Mouse (Mus musculus) embryo, embryonic 10 days (tissue): Measurements from ENCODE around the gene Map3k9.

Source experiments
- DNase-seq: peaks from one replicate; pipeline ENCODE4 v3.0.0-alpha.2; 2015; ENCODE audit warnings: low spot score

Gene Map3k9

DNA sequence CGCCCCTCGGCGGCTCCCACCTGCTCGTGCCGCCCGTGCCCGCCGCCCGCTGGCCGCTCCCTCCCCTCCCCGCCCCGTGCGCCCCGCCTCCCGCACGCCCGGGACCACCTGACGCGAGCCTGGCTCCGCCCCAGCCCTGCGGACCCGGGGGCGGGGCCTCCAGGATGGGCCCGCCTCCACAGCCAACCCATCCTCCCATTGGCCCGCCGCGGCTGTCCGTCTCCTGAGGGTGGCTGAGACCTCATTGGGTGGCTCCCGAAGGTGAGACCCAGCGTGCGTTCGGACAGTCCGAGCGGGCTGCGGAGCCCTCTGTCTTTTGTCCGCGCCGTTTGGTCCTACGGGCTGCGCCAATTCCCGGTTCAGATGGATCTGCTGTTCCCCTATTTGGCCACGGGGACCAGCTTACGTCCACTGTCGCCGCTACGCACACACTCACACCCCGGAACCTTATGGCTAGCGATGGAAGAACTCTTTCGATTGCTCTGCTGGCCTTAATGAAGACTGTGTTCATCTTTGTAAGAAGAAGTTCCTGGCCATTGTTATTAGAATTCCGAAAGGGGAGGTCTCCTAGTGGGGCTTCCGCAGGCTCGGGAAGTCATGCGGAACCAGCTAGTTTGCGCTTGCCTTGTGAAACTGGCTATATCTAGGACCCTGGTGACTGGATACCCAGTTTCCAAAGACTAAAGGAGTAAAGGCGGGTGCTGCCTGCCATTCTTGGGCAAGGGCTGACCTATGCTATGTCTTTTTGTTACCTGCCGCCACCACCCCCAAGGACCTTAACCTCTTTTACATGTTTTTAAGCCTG is at the start of gene Map3k9:
Gene Map3k9, minus strand, starts transcription at position 71 of the 805 bp plus-strand sequence.
- peak; percentile 94 for DNase-seq

DNA sequence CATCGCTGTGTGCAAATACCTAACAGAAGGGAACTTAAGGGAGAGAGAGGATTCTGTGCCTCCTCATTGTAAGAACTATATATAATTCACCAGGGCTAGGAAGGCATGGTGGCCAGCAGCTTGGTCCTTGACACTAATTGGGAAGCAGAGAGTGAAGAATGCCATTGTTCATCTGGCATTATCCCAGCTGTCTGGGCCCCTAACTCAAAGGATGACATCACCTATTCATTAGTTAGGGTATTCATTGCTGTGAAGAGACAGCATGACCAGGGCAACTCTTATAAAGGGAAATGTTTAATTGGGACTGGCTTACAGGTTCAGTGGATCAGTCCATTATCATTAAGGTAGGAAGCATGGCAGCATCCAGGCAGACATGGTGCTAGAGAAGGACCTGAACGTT is 47.4 kb upstream of the Map3k9 start:
- no peak for DNase-seq

- no peak for DNase-seq
Measured at GRCm38 (mm10) chr12:81822778-81823480, 42.0 kb upstream of the Map3k9 start.

DNA sequence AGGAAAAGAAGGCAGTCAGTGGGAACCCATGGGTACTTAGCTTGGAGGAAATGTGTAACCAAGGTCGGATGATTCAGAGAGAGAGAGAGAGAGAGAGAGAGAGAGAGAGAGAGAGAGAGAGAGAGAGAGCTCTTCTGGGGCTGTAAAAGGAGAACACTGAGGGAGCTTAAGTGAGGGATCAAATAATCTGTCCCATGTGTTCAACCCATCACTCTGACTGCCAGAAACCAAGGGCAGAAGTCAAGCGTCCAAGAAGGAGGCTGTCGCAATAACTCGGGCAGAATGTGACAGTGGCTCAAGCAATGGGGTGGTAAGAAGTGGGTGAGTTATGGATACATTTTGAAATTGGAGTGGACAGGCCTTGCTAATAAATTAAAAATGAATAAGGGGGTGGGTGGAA is 41.2 kb upstream of the Map3k9 start:
- DNase-seq = no peak

GRCm38 (mm10) chr12:81820700-81821099 is 39.7 kb upstream of the Map3k9 start:
- no peak for DNase-seq

GRCm38 (mm10) chr12:81817126-81817505 is 36.1 kb upstream of the Map3k9 start:
- DNase-seq = peak; percentile 67

DNA sequence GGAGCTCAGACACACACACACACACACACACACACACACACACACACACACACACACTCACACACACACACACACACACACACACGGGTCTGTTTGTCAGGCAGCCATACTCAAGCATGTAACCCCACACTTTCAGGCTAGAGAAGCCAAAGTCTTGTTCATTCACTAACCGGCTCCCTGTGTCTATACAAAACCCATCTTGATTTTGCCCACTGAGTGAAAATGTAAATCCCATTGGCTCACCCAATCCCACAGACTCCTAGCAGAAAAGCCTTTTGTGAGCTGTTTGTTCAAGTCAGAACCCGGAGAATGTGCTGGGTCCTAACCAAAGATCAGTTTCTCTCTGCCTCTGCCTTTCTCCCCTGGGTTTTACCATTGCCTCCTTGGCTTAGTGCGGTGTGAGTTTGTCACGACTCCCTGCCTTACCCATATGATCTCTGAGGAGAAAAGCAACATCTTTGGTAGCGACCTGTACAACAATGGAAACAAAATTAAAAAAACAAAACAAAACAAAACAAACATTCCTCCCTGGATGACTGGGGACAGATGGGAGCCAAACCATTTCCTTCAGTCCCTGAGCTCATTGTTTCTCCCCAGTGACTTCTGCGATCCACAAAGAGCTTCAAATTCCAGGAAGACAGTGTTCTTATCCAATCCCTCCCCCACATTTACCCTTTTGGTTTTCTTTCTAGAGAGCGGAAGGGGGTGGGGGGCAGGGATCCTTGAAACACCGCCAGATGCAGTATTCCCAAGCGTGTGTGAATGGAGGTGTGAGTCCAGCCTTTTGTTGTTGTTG is 35.6 kb upstream of the Map3k9 start:
- DNase-seq = peak; percentile 54

- no peak for DNase-seq
Measured at GRCm38 (mm10) chr12:81814742-81815141, 33.8 kb upstream of the Map3k9 start.

GRCm38 (mm10) chr12:81810417-81810816 is 29.4 kb upstream of the Map3k9 start:
- DNase-seq = no peak

GRCm38 (mm10) chr12:81808596-81808995 is 27.6 kb upstream of the Map3k9 start:
- DNase-seq = no peak

DNA sequence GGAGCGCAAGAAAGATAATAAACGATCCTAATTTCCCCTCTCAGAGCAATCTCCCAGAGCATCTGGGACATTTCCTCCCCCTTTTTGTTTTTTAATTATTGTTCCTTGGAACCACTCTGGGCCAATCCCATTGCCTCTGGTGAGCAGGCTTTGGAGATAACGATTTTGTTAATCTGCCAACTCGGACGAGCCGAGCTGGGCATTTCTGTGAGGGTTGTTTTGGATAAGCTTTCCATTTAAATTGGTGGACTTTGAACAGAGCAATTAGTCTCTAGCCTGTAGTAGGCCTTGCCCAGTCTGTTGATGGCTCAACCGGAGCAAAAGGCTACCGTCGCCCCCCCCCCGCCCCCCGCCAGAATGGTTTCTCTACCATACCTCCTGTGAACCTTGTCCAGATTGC is 27.0 kb upstream of the Map3k9 start:
- DNase-seq = no peak

- no peak for DNase-seq
Measured at GRCm38 (mm10) chr12:81807529-81807837, 26.5 kb upstream of the Map3k9 start.

DNA sequence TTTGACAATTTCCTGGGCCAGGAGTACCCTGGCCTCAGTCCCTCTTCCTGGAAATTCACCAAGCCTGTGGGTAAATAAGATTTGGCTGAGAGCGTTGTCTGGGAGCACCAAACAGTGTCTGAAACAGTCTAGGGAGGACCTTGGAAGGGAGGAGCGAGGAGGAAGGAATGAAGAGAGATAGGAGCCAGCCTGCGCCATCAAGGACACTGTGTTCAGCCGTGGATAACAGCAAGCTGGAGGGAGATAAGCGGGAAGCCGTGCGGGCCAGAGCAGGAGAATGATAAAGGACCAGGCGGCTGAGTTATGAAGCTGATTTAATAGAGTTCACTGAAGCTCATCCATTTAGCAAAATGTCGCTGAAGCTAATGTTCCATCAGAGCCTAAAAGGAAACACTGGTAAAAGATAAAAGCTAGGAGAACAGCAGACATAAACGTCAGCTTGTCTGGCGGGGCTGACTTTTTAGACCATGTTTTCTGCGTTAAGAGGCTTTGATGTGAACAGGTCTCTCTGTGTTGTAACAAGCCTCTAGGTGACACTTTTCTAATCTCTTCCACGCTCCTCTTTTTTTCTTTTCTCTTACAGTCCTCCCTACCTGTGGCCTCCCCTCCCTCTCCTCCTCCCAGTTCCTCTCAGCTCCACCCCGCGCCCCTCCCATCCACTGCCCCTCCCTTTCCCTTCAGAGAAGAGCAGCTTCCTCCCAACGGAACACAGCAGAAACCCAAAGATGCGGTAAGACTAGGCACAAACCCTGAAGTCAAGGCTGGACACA is 26.0 kb upstream of the Map3k9 start:
- peak; percentile 55 for DNase-seq

DNA sequence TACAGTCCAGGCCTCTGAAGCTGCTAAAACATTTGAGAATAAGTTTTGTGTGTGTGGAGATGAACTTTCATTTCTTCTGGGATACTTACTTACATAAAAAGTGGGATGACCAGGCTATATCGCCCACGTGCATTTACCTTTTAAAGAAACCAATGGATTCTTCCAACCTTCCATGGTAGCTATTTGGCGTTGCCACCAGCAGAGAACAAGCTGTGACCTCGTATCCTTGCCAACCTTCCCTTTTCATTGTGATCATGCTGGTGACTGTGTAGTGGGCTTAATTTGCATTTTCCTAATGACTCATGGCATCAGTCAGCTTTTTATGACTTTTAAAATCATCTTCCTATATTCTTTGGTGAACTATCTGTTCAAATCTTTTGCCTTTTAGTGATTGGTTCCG is 25.1 kb upstream of the Map3k9 start:
- no peak for DNase-seq

- DNase-seq = peak; percentile 59
Measured at GRCm38 (mm10) chr12:81803803-81804202, 22.8 kb upstream of the Map3k9 start.

DNA sequence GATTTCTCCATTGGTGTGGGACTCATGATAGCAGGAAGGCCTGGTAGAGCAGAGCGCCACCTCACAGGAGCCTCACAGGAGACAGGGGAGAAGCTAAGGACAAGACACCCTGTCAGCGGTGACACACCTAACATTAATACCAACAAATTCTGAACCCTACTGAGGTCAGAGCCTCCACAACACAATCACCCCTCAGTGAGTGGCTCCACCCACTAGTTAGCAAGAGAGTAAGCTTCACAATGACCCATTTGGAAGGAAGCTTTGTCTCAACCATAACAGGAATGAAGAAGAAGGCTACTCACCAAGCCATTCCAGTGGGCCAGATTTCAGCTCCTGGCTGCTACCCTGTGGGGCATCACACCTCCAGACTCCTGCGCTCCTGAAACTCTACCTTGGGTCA is 22.0 kb upstream of the Map3k9 start:
- no peak for DNase-seq

GRCm38 (mm10) chr12:81801134-81801533 is 20.2 kb upstream of the Map3k9 start:
- no peak for DNase-seq

DNA sequence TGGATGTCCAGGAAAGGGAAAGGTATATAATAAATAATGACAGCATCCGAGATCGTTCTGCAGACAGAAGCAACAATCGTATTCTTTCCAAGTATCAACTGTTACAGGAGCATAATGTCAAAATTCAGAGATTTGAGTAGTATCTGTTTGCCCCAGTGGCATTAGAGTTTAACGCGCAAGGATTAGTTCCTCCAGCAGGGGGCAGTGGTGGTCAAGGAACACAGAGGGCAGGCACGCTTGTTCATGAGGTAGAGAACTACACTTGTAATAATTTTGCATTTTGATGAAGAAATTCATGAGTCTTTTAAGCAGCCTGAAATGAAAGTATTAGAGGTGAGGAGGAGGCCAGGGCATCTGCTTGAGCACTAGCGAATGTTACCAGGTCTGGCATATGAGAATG is 15.6 kb upstream of the Map3k9 start:
- peak; percentile 88 for DNase-seq

DNA sequence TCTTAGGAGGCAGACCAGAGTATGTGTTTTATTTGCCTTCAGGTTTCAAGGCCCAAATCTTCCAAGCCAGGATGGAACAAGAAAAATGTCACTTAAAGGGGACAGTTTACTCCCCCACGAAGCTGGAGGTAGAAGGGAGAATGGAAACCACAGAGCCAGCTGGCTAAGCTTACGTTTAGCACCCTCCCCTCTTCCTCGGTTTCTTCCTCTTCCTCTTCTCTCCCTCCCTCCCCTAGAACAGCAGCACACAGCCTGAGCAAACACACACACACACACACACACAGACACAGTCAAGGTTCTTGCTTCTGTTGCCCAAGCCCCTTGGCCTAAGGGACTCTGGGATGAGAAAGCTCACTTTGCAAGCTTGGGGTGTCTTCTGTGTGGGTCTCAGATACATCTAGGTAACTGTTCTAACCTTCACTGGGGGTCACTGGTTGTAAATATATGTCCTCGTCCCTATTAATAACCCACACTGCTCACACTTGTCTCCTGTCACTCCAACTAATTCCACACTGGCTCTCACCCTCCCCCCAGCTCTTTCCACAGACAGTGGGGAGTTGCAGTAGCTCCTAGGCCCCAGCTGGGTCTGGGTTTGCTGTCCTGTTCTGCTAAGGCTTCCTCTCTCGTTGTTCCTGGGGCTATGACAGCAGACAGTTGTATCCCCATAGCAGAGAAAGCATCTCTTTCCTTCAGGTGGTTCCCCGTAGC is 11.7 kb upstream of the Map3k9 start:
- DNase-seq = no peak

GRCm38 (mm10) chr12:81789499-81789898 is 8.5 kb upstream of the Map3k9 start:
- no peak for DNase-seq

DNA sequence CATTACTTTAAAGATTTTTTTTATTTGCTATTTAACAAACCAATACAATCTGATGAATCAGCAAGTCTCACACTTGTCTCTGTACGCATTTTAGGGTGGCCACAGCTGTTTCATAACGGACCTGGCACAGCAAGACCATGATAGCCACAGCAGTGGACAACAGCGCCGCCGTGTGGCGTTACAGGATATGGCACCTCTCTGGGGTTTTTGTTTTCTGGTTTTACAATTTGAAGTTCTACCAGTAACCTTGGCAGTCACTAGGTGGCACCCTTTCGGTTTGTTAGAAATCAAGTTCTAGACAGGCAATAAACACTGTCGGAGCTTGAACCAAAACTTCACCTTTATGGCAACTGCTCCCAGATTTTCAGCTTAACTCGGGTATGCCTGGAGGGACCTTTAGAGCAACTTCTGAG is 7.7 kb upstream of the Map3k9 start:
- peak; percentile 90 for DNase-seq
